Mouse (Mus musculus): ENCODE data around the gene Rergl.

Gene Rergl

DNA sequence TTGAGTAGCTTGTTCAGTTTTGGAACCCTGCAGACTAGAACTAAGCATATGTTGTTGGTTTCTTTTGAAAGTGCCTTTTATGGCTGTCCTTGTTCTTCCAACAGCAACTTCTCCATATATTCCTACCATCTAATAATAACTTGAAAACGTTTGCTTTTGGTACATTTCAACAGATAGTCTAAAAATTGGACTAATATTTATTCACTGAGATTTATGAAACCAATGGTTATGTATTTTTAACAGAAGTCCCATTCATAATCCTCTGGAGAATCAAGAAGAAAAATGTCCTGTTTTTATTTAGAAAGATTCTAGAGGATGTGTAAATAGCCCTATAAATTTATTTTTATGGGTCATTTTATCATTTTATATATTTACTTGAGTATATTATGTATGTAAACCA lies at the start of gene Rergl:
Rergl (minus strand) TSS at position 101 of the 400 bp plus-strand sequence.
- no peak for DNase-seq (ENCODE audit: low read depth, low spot score)

GRCm38 (mm10) chr6:139538469-139538868 lies 36.7 kb upstream of the Rergl start:
- no peak for DNase-seq (ENCODE audit: low read depth, low spot score)

DNA sequence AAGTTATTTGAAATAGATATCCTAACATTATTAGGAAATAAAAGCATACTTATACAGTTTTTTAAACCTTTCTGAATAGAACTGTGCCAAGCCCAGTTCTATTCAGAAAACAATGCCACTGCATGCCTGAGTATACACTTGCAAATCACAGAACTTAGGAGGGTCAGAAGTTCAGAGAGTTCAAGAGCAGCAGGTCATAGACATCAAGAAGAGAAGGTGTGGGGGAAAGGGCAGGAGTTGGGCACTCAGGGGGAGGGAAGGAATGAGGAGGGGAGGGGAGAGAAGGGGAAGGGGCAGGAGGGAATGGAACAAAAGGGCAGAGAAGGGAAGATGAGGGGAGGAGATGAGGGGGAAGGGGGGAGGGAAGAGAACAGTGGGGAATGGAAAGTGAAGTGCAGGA lies 23.6 kb upstream of the Rergl start:
- no peak for DNase-seq (ENCODE audit: low read depth, low spot score)

DNA sequence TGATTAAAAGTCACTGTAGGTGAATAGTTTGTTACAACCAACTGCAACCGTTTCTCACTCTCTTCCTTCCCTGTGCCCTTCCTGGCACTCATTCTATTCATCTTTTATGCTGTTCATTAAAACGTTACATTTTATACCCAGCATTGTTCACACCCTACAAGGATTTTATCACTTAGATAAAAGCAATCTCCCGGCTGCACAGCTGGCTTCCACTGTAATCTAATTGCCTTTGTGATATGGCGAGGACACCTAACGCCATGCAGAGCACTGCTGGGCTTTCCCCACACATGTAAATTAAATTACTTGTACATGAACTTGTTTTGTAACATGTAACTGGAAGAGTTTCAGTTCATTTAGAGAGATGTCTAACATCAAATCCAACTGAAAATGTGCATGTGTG lies 22.5 kb upstream of the Rergl start:
- no peak for DNase-seq (ENCODE audit: low read depth, low spot score)

GRCm38 (mm10) chr6:139514938-139515510 lies 13.2 kb upstream of the Rergl start:
- DNase-seq (ENCODE audit: low read depth, low spot score) = no peak

- no peak for DNase-seq (ENCODE audit: low read depth, low spot score)
Measured at GRCm38 (mm10) chr6:139479730-139480129, 22.0 kb downstream of the Rergl start.

DNA sequence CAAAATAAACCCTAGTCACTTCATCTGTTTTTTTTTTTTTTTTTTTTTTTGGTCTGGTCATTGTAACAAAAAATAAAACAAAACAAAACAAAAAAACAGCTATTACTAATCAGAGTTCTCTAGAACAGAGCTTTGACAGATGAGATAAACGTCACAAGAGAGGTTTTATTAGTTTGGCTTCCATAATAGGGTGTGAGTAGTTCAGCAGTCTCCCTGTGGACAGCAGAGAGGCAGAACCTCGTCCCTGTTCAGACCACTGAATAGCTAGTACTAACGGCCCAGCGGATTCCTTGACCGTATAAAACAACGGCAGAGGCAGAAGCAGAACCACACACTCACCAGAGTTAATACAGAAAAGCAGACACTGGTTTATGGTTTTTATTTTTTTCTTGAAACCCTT lies 36.8 kb downstream of the Rergl start:
- no peak for DNase-seq (ENCODE audit: low read depth, low spot score)

- DNase-seq (ENCODE audit: low read depth, low spot score) = no peak
Measured at GRCm38 (mm10) chr6:139464292-139464691, 37.5 kb downstream of the Rergl start.

- DNase-seq (ENCODE audit: low read depth, low spot score) = no peak
Measured at GRCm38 (mm10) chr6:139461094-139461493, 40.7 kb downstream of the Rergl start.

DNA sequence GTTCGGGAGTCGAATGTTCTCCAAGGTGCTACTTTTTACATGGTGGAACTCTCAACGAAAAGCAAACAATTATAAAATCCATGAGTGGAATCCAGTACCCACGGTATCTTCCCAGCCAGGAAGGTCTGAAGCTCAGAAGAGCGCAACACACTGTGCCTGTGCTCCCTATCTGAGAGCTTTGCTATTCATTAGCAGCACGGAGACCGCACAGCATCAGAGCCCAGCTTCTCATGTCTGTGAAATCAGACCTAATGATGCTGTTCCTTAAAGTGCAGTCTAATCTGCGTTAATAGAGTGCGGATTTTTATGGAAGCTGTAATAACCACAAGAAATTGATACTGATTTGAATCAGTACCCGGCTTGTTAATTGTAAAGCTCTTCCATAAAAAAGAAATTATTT lies 41.3 kb downstream of the Rergl start:
- DNase-seq (ENCODE audit: low read depth, low spot score) = no peak

- no peak for DNase-seq (ENCODE audit: low read depth, low spot score)
Measured at GRCm38 (mm10) chr6:139443999-139444398, 57.8 kb downstream of the Rergl start.

Data from c-Kit-negative CD71-positive TER-119-positive erythroid progenitor cells, embryonic 14.5 days (primary cell).